In the genomic region with DNA sequence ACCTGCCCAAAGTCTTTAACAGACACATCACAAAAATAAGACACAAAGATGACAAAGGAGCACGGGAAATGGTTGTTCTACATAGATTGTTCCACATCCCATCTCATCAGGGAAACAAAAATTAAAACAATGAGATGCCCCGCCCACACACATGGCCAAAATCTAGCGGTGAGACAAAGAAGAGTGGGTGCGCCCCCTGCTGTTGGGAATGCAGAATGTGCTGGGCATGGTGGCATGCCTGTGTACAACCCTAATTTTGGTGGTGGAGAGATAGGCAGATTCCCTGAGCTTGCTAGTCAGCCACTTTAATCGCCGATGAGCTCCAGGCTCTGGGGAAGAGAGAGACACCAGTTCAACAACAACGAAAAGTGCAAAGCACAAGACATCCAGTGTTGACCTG, we compare ENCODE assay signal across 10 mouse cellular contexts.
DNase-seq lines count a peak whose midpoint lies in the region; ATAC-seq and TF ChIP-seq lines count a peak whose summit lies in the region.
"Had no signal": no experiment of that assay in that cellular context is flagged by ENCODE, and none has a peak within 500 bp of the region (broad histone marks: within the 10 kb centered on the region; RNA-seq: fewer than 3 reads in every experiment).

No protein-coding gene starts in this region.

- peak; percentile 56; the same call in 1 of the 2 replicates for TF ChIP-seq CTCF in small intestine, adult 2 months (IDR thresholded peaks at IDR 0.05; ENCODE audit: extremely low read depth, insufficient read length, insufficient replicate concordance, low read depth, low read length)

- no peaks in the 10 kb centered on the region for H3K9me3 ChIP-seq in forebrain, embryonic 15.5 days
- H3K9me3 ChIP-seq: heart, embryonic 15.5 days; stomach, embryonic 15.5 days had no signal

- no peak overlapping the region for H3K9ac ChIP-seq in forebrain, embryonic 15.5 days (replicated peaks)
- H3K9ac ChIP-seq: heart, embryonic 15.5 days; stomach, embryonic 15.5 days had no signal

- no peak overlapping the region for H3K4me2 ChIP-seq in forebrain, embryonic 15.5 days (replicated peaks)
- H3K4me2 ChIP-seq: heart, embryonic 15.5 days; stomach, embryonic 15.5 days had no signal

- no peak overlapping the region for H3K27ac ChIP-seq in small intestine, adult 2 months (ENCODE audit: insufficient read depth, low read depth, low read length)
- no peak overlapping the region for H3K27ac ChIP-seq in forebrain, embryonic 15.5 days (replicated peaks)
- H3K27ac ChIP-seq: heart, embryonic 15.5 days; stomach, embryonic 15.5 days had no signal

- H3K4me3 ChIP-seq in small intestine, adult 2 months (ENCODE audit: low read depth, low read length): no peak overlapping the region
- no peak overlapping the region for H3K4me3 ChIP-seq in forebrain, embryonic 15.5 days
- H3K4me3 ChIP-seq: heart, embryonic 15.5 days; stomach, embryonic 15.5 days had no signal

- TF ChIP-seq POLR2A in small intestine, adult 2 months (IDR thresholded peaks at IDR 0.05; ENCODE audit: low read depth, low read length): no peak

- ATAC-seq in erythroblast, adult 5-6 weeks (replicated peaks; ENCODE audit: low FRiP score, poor library complexity, severe bottlenecking): no peak
- no peak for ATAC-seq in forebrain, embryonic 15.5 days (replicated peaks)

- H3K4me1 ChIP-seq in small intestine, adult 2 months (ENCODE audit: control insufficient read depth, insufficient read depth, insufficient read length, low read length): peaks cover 17% of the 10 kb centered on the region; the same call in 1 of the 2 replicates
- H3K4me1 ChIP-seq in forebrain, embryonic 15.5 days: no peaks in the 10 kb centered on the region
- H3K4me1 ChIP-seq: stomach, embryonic 15.5 days had no signal

- WGBS in small intestine, adult 2 months: 84% methylated on average over 7 of the region's 7 CpGs
- 87% methylated on average over 7 of the region's 7 CpGs for WGBS in forebrain, embryonic 15.5 days

- peak; percentile 5 to 49 for DNase-seq in heart, adult 18-20 months
- DNase-seq in heart, adult 9 months (ENCODE audit: low spot score in 2 of 2): no peak
- DNase-seq in urinary bladder, postnatal 14 days (ENCODE audit: low spot score): peak; percentile 7
- DNase-seq in urinary bladder, adult 18-20 months (ENCODE audit: low spot score in 2 of 2): no peak
- DNase-seq in induced T-regulatory cell, adult 2 months (ENCODE audit: low read depth): peak; percentile 57

- H3K36me3 ChIP-seq in small intestine, adult 2 months (ENCODE audit: control insufficient read depth, insufficient read depth, low read length): no peaks in the 10 kb centered on the region
- H3K36me3 ChIP-seq in forebrain, embryonic 15.5 days: no peaks in the 10 kb centered on the region
- H3K36me3 ChIP-seq: heart, embryonic 15.5 days; stomach, embryonic 15.5 days had no signal

- no peaks in the 10 kb centered on the region for H3K27me3 ChIP-seq in small intestine, adult 2 months (ENCODE audit: control insufficient read depth, insufficient read depth, low read length)
- no peaks in the 10 kb centered on the region for H3K27me3 ChIP-seq in forebrain, embryonic 15.5 days
- H3K27me3 ChIP-seq: heart, embryonic 15.5 days; stomach, embryonic 15.5 days had no signal

Comparison
In these comparisons a context has a peak if more than half of its experiments do, and no peak if none do; other contexts are left out.
1. DNase-seq: peak in heart, adult 18-20 months (2 of 2), urinary bladder, postnatal 14 days (single experiment) and induced T-regulatory cell, adult 2 months (single experiment); none in heart, adult 9 months (0 of 2) and urinary bladder, adult 18-20 months (0 of 2).